Mouse (Mus musculus): ENCODE measurements around the gene Ovol3.

- no peak for TF ChIP-seq CTCF (IDR thresholded peaks at IDR 0.05; ENCODE audit: control insufficient read depth, insufficient read depth, insufficient read length)
- no peak for TF ChIP-seq MYOG (IDR thresholded peaks at IDR 0.05; ENCODE audit: control insufficient read depth, extremely low read depth, insufficient read length)
- no peak for TF ChIP-seq USF1 (IDR thresholded peaks at IDR 0.05; ENCODE audit: low read depth)
- no peak for TF ChIP-seq FOSL1 (IDR thresholded peaks at IDR 0.05; ENCODE audit: insufficient read depth, low read length, poor library complexity, severe bottlenecking)
These were observed 42.5 kb downstream of the Ovol3 start for GRCm38 (mm10) chr7:30193013-30193412.
